Mouse (Mus musculus): ENCODE data around the gene Ano6. TPM values are rescaled to one million over a fixed set of nuclear protein-coding genes. Genes with fewer than 3 reads are reported as not detected.

Gene Ano6
- polyA plus RNA-seq, 1 experiment from 2014 or later: 23.9 TPM

- no peak for ATAC-seq
- Histone ChIP-seq H3K4me2 (replicated peaks; ENCODE audit: low read depth) (no peak overlapping the region), H3K9me3 (ENCODE audit: control insufficient read depth) (no peaks in the 10 kb centered on the region), H3K4me3 (ENCODE audit: low read depth, low read length) (no peak overlapping the region), H3K9ac (ENCODE audit: low read depth, low read length) (no peak overlapping the region), H3K4me1 (replicated peaks; ENCODE audit: control insufficient read depth, insufficient read depth, low read length) (no peaks in the 10 kb centered on the region; the same call in 1 of the 2 replicates), H3K27ac (ENCODE audit: low read depth, low read length) (no peak overlapping the region), H3K27me3 (replicated peaks; ENCODE audit: control insufficient read depth, insufficient read depth, low read length) (no peaks in the 10 kb centered on the region), H3K36me3 (ENCODE audit: control insufficient read depth, insufficient read depth) (no peaks in the 10 kb centered on the region)
- WGBS: 60% methylated on average over 3 of the region's 3 CpGs
- TF ChIP-seq CTCF (IDR thresholded peaks at IDR 0.05; ENCODE audit: low read depth): peak; percentile 55
These were observed 3.1 kb upstream of the Ano6 start for GRCm38 (mm10) chr15:95787578-95787977.

GRCm38 (mm10) chr15:95789562-95790528 lies 798 bp upstream of the Ano6 start:
- ATAC-seq: peak; percentile 14; the same call in 1 of the 2 replicates
- no peaks in the 10 kb centered on the region for H3K36me3 ChIP-seq (ENCODE audit: control insufficient read depth, insufficient read depth)
- H3K27me3 ChIP-seq (replicated peaks; ENCODE audit: control insufficient read depth, insufficient read depth, low read length): no peaks in the 10 kb centered on the region
- H3K4me3 ChIP-seq (ENCODE audit: low read depth, low read length): peak overlapping the region; percentile 85
- H3K9me3 ChIP-seq (ENCODE audit: control insufficient read depth): no peaks in the 10 kb centered on the region
- WGBS: 25% methylated on average over 32 of the region's 32 CpGs
- H3K4me2 ChIP-seq (replicated peaks; ENCODE audit: low read depth): peak overlapping the region; percentile 96
- no peak for TF ChIP-seq CTCF (IDR thresholded peaks at IDR 0.05; ENCODE audit: low read depth)
- H3K9ac ChIP-seq (ENCODE audit: low read depth, low read length): peak overlapping the region; percentile 76
- H3K27ac ChIP-seq (ENCODE audit: low read depth, low read length): peak overlapping the region; percentile 78
- peaks cover 3% of the 10 kb centered on the region; the same call in 1 of the 2 replicates for H3K4me1 ChIP-seq (replicated peaks; ENCODE audit: control insufficient read depth, insufficient read depth, low read length)

- no peaks in the 10 kb centered on the region for H3K27me3 ChIP-seq (replicated peaks; ENCODE audit: control insufficient read depth, insufficient read depth, low read length)
- peak; percentile 0; the same call in 1 of the 2 replicates for ATAC-seq
- peak overlapping the region; percentile 85 for H3K4me3 ChIP-seq (ENCODE audit: low read depth, low read length)
- 2% methylated on average over 32 of the region's 32 CpGs for WGBS
- peak overlapping the region; percentile 96 for H3K4me2 ChIP-seq (replicated peaks; ENCODE audit: low read depth)
- no peaks in the 10 kb centered on the region for H3K9me3 ChIP-seq (ENCODE audit: control insufficient read depth)
- peak overlapping the region; percentile 78 for H3K27ac ChIP-seq (ENCODE audit: low read depth, low read length)
- no peaks in the 10 kb centered on the region for H3K36me3 ChIP-seq (ENCODE audit: control insufficient read depth, insufficient read depth)
- no peak for TF ChIP-seq CTCF (IDR thresholded peaks at IDR 0.05; ENCODE audit: low read depth)
- peaks cover 7% of the 10 kb centered on the region; the same call in 1 of the 2 replicates for H3K4me1 ChIP-seq (replicated peaks; ENCODE audit: control insufficient read depth, insufficient read depth, low read length)
- peak overlapping the region; percentile 76 for H3K9ac ChIP-seq (ENCODE audit: low read depth, low read length)
These were observed 623 bp downstream of the Ano6 start for GRCm38 (mm10) chr15:95791141-95791791.

GRCm38 (mm10) chr15:95791855-95792254 lies 1.2 kb downstream of the Ano6 start:
- ATAC-seq: no peak
- Histone ChIP-seq H3K4me3 (ENCODE audit: low read depth, low read length) (peak overlapping the region; percentile 85), H3K9me3 (ENCODE audit: control insufficient read depth) (no peaks in the 10 kb centered on the region), H3K27me3 (replicated peaks; ENCODE audit: control insufficient read depth, insufficient read depth, low read length) (no peaks in the 10 kb centered on the region), H3K36me3 (ENCODE audit: control insufficient read depth, insufficient read depth) (no peaks in the 10 kb centered on the region), H3K4me2 (replicated peaks; ENCODE audit: low read depth) (peak overlapping the region; percentile 96), H3K9ac (ENCODE audit: low read depth, low read length) (no peak overlapping the region), H3K27ac (ENCODE audit: low read depth, low read length) (no peak overlapping the region), H3K4me1 (replicated peaks; ENCODE audit: control insufficient read depth, insufficient read depth, low read length) (peaks cover 7% of the 10 kb centered on the region; the same call in 1 of the 2 replicates)
- no peak for TF ChIP-seq CTCF (IDR thresholded peaks at IDR 0.05; ENCODE audit: low read depth)
- WGBS: 23% methylated on average over 5 of the region's 5 CpGs

- no peaks in the 10 kb centered on the region for H3K27me3 ChIP-seq (replicated peaks; ENCODE audit: control insufficient read depth, insufficient read depth, low read length)
- H3K4me1 ChIP-seq (replicated peaks; ENCODE audit: control insufficient read depth, insufficient read depth, low read length): peaks cover 7% of the 10 kb centered on the region; the same call in 1 of the 2 replicates
- H3K9ac ChIP-seq (ENCODE audit: low read depth, low read length): no peak overlapping the region
- H3K27ac ChIP-seq (ENCODE audit: low read depth, low read length): no peak overlapping the region
- WGBS: 68% methylated on average over 25 of the region's 25 CpGs
- no peaks in the 10 kb centered on the region for H3K36me3 ChIP-seq (ENCODE audit: control insufficient read depth, insufficient read depth)
- no peak for ATAC-seq
- H3K4me3 ChIP-seq (ENCODE audit: low read depth, low read length): peak overlapping the region; percentile 85
- peak overlapping the region; percentile 96 for H3K4me2 ChIP-seq (replicated peaks; ENCODE audit: low read depth)
- peak; percentile 65 for TF ChIP-seq CTCF (IDR thresholded peaks at IDR 0.05; ENCODE audit: low read depth)
- no peaks in the 10 kb centered on the region for H3K9me3 ChIP-seq (ENCODE audit: control insufficient read depth)
These were observed 1.9 kb downstream of the Ano6 start for GRCm38 (mm10) chr15:95792261-95793260.

Data from intestine, postnatal 0 days (tissue).